Mouse (Mus musculus): Measurements from ENCODE around the gene Hmcn1. TPM values are rescaled to one million over a fixed set of nuclear protein-coding genes. Genes with fewer than 3 reads are reported as not detected.

The Hmcn1 gene
- polyA plus RNA-seq, 1 experiment from 2014 or later = 13.0 TPM

DNA sequence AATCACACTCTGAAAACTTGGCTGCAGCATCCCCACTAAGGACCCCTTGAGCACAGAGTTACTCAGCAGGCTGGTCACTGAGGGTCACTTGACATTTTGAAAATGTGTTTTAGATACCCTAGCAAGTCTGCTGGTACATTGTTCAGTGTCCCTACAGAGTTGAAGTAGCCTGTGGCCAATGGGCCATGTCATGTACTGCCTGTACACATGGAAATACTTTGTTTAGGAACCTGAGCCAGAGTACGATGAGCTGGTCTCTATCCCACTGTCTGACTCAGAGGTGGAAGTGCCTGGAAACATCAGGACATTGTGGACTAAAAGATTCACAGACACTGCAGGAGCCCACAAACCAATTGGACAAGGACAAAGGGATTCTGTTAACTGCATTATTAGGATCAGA lies 441.8 kb downstream of the Hmcn1 start:
- H3K4me2 ChIP-seq = no peak overlapping the region
- no peak for ATAC-seq (ENCODE audit: borderline replicate concordance, extremely low read depth, low FRiP score, low TSS enrichment)
- no peak overlapping the region for H3K27ac ChIP-seq
- no peaks in the 10 kb centered on the region for H3K9me3 ChIP-seq
- no peaks in the 10 kb centered on the region for H3K27me3 ChIP-seq
- 83% methylated on average over 1 of the region's 1 CpGs for WGBS
- H3K4me1 ChIP-seq = no peaks in the 10 kb centered on the region
- no peak overlapping the region for H3K4me3 ChIP-seq
- no peak overlapping the region for H3K9ac ChIP-seq
- H3K36me3 ChIP-seq = no peaks in the 10 kb centered on the region

DNA sequence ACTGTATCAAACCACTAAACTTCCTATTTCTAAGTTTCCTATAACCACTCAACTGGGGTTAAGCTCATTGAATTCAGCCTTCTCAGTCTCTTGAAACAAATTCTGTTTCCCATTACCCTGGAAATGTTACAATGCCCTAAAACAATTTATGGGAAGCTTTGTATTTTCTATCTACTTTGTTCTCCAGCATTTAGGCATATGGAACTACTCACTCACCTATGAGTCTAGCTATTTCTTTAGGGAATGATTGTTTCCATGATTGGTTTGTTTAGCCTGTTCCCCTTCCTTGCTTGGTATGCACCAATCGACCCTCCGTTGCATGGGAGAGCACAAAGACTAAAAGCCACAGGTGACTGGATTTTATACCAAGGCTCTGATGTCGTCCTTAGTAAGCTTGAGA lies 446.8 kb downstream of the Hmcn1 start:
- Histone ChIP-seq H3K27ac (no peak overlapping the region), H3K4me3 (no peak overlapping the region), H3K4me2 (no peak overlapping the region), H3K36me3 (no peaks in the 10 kb centered on the region), H3K9me3 (no peaks in the 10 kb centered on the region), H3K27me3 (no peaks in the 10 kb centered on the region), H3K4me1 (no peaks in the 10 kb centered on the region), H3K9ac (no peak overlapping the region)
- WGBS = 68% methylated on average over 3 of the region's 3 CpGs
- ATAC-seq (ENCODE audit: borderline replicate concordance, extremely low read depth, low FRiP score, low TSS enrichment) = no peak

DNA sequence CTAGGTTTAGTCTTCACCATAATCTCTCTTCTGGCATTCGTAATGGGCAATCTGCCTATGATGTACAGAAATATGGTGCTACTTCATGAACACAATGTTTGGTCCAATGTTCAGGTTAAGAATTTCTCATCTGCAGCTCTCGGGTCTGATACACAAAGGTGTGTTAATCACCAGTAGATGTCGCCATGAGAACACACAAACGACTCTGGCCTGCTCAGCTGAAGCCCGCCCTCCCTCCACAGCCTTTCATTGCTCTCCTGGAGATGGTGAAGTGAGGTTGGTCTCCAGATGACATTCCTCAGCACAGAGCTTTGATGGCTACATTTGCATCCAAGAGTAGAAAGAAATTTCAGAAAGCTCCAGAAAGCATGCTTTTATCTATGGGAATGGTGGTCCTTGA lies 453.0 kb downstream of the Hmcn1 start:
- WGBS = 6% methylated on average over 5 of the region's 5 CpGs
- no peaks in the 10 kb centered on the region for H3K9me3 ChIP-seq
- no peaks in the 10 kb centered on the region for H3K36me3 ChIP-seq
- no peaks in the 10 kb centered on the region for H3K27me3 ChIP-seq
- no peak overlapping the region for H3K4me3 ChIP-seq
- ATAC-seq (ENCODE audit: borderline replicate concordance, extremely low read depth, low FRiP score, low TSS enrichment) = peak; percentile 75; the same call in 1 of the 2 replicates
- H3K4me1 ChIP-seq = peaks cover 18% of the 10 kb centered on the region
- H3K4me2 ChIP-seq = no peak overlapping the region
- H3K27ac ChIP-seq = no peak overlapping the region
- H3K9ac ChIP-seq = no peak overlapping the region

DNA sequence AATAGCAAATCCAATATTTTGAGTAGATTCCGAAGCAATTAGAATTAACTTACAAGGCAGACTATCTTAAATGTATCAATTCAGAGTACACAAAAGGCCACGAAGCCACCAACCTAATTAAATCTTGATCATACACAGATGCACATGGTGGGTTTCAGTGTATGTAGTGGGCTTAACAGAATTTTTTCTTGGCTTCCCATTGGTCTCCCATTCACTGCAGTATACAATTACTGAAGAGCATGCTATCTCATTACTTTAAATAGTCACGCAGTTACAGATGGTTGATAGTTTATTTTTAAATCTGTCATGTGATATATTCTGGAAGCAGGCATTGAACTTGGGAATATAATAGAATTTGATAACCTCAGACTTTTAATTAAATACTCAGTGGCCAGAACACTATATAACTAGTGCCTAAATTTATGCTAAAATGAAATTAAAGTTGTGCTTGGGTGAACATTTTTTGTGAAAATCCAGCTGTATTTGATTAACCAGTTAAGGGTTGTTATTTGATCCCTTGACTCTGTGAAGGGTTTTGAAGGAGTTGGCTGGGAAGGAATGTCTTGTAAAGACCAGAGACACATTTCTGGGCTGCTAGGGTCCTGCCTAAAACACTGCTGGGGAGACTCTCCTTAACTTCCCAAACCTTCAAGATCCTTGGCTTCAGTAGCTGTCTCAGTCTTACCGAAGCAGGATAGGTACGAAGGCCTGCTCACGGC lies 455.7 kb downstream of the Hmcn1 start:
- WGBS = 63% methylated on average over 6 of the region's 6 CpGs
- no peak for ATAC-seq (ENCODE audit: borderline replicate concordance, extremely low read depth, low FRiP score, low TSS enrichment)

DNA sequence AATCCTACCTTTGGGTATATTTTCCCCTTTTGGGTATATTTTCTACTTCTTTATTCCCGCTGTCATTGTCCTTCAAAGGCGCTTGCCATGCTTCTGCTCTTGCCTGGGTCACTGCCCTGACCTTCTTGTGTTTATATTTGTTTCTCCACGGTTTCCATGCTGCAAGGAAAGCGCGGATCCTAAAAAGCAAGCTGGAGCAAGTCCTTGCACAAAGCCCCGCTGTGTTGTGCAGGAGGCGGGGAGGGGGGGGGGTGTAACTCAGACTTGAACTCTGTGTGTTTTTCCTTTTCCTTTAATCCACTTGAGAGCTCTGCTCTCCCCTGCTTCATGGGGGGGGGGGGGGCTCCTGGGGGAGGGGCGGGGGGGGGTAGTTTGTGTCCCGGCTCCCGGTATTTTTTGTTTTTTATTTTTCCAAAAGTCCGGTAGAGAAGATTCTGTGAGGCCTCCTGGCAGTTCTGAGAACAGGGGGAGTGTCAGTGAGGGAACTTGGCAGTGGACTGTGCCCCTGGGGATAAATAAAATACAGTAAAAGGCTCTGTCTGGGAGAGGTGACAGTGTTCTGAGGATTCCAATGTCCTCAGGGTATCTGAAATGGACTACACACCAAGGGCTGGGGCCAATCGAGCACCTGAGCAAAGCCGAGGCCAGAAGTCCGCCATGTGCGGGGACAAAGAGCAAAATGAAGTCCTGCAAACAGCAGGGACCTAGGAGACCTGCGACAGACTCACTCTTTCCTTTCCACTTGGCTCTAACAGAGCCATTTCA lies 457.3 kb downstream of the Hmcn1 start:
- Histone ChIP-seq H3K4me3 (no peak overlapping the region), H3K4me1 (peaks cover 22% of the 10 kb centered on the region), H3K36me3 (no peaks in the 10 kb centered on the region), H3K27ac (peak overlapping the region; percentile 50; the same call in 1 of the 2 replicates), H3K4me2 (peak overlapping the region; percentile 36), H3K9ac (no peak overlapping the region; the same call in 1 of the 2 replicates), H3K27me3 (no peaks in the 10 kb centered on the region), H3K9me3 (no peaks in the 10 kb centered on the region)
- 25% methylated on average over 16 of the region's 16 CpGs for WGBS
- peak; percentile 65; the same call in 1 of the 2 replicates for ATAC-seq (ENCODE audit: borderline replicate concordance, extremely low read depth, low FRiP score, low TSS enrichment)

More for the DNA sequence above, 455.7 kb downstream of the Hmcn1 start:
- H3K27ac ChIP-seq = no peak overlapping the region
- H3K36me3 ChIP-seq = no peaks in the 10 kb centered on the region
- H3K27me3 ChIP-seq = no peaks in the 10 kb centered on the region
- peaks cover 22% of the 10 kb centered on the region for H3K4me1 ChIP-seq
- no peak overlapping the region for H3K9ac ChIP-seq
- H3K9me3 ChIP-seq = no peaks in the 10 kb centered on the region
- H3K4me3 ChIP-seq = no peak overlapping the region
- no peak overlapping the region for H3K4me2 ChIP-seq

DNA sequence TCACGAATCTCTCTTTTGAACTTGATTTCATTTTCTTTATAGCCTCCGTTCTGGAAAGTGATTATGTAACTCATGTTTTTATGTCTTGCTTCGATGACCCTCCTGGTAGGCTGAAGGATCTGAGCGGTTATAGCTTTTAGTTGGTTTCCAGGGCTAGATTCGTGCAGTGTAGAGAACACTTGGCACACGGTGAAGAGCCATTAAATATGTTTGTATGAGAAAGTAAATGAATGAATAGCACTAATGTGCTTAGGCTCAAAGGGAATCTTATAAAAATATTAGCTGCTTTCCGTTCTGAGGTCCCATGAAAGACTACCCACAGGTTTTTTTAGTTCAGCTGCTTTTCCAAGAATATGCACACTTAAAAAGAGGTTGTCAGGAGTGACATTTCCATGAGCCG lies 458.6 kb downstream of the Hmcn1 start:
- peaks cover 22% of the 10 kb centered on the region for H3K4me1 ChIP-seq
- H3K27ac ChIP-seq = 0 out of 2 replicates have a peak overlapping the region, but pooled peaks have one; percentile 19
- H3K36me3 ChIP-seq = no peaks in the 10 kb centered on the region
- H3K9ac ChIP-seq = no peak overlapping the region
- no peak overlapping the region for H3K4me3 ChIP-seq
- no peaks in the 10 kb centered on the region for H3K27me3 ChIP-seq
- WGBS = 60% methylated on average over 8 of the region's 8 CpGs
- 0 out of 2 replicates have a peak, but pooled peaks have one; percentile 53 for ATAC-seq (ENCODE audit: borderline replicate concordance, extremely low read depth, low FRiP score, low TSS enrichment)
- no peaks in the 10 kb centered on the region for H3K9me3 ChIP-seq
- no peak overlapping the region for H3K4me2 ChIP-seq

DNA sequence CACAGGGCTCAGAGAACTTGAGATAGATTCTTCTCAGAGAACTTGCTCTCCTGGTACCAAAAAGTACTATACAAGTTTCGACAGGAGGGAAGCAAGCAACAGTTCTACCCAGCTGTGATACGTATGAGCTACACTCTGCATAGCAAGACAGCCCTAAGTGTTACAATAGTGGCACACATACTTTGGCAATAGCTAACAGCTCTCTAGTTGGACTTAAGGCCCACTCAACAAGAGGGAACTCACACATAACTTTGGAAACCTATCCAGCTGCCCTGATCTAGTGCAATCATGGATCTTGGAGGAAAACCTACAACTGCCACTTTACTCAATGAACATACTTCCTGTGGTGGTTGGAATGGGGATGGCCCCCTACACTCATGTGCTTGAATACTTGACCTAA lies 480.2 kb downstream of the Hmcn1 start:
- Histone ChIP-seq H3K27me3 (no peaks in the 10 kb centered on the region), H3K9ac (no peak overlapping the region), H3K4me2 (no peak overlapping the region), H3K27ac (no peak overlapping the region), H3K9me3 (no peaks in the 10 kb centered on the region), H3K36me3 (no peaks in the 10 kb centered on the region), H3K4me1 (no peaks in the 10 kb centered on the region), H3K4me3 (no peak overlapping the region)
- no peak for ATAC-seq (ENCODE audit: borderline replicate concordance, extremely low read depth, low FRiP score, low TSS enrichment)
- WGBS = 80% methylated on average over 2 of the region's 2 CpGs

Other genes with a start within 250 kb of the Hmcn1 start
- 0.11 TPM in 1 of 2 replicates, not detected in the other for gene Gm47985, start 189.1 kb upstream of the Hmcn1 start, polyA plus RNA-seq (2015; fragmentation: Nextera tagmentation; extraction: Ambion mirVana)
- gene Gm8947, start 198.9 kb upstream of the Hmcn1 start, polyA plus RNA-seq (2015; fragmentation: Nextera tagmentation; extraction: Ambion mirVana) = 0.09 TPM in 1 of 2 replicates, not detected in the other
- not detected in 2 replicates for gene Gm47995, start 205.0 kb upstream of the Hmcn1 start, polyA plus RNA-seq (2015; fragmentation: Nextera tagmentation; extraction: Ambion mirVana)
- not detected in 2 replicates for gene 3110040M04Rik, start 210.7 kb upstream of the Hmcn1 start, polyA plus RNA-seq (2015; fragmentation: Nextera tagmentation; extraction: Ambion mirVana)
- gene Gm47996, start 216.7 kb upstream of the Hmcn1 start, polyA plus RNA-seq (2015; fragmentation: Nextera tagmentation; extraction: Ambion mirVana) = not detected in 2 replicates